Mouse (Mus musculus) thymus, adult 2 months (tissue): ENCODE data around the gene Gm38100. TPM values are rescaled to one million over a fixed set of nuclear protein-coding genes. Genes with fewer than 3 reads are reported as not detected.

Experiments
- DNase-seq: peaks from one replicate; pipeline ENCODE4 v3.0.0; 2021
- H3K27ac ChIP-seq: fragments of 200-500 bp; 2 replicates; pipeline ENCODE4 v1.5.1; 2012; ENCODE audit warnings: low read length, control low read depth; ENCODE audit not compliant: control insufficient read depth, insufficient read depth
- H3K27me3 ChIP-seq: fragments of 200-500 bp; 2 replicates; pipeline ENCODE4 v1.6.1; 2012; ENCODE audit warnings: mild to moderate bottlenecking, low read length, moderate library complexity, mixed read lengths; ENCODE audit not compliant: control insufficient read depth, insufficient read depth
- H3K36me3 ChIP-seq: fragments of 200-500 bp; 2 replicates; pipeline ENCODE4 v1.6.1; 2012; ENCODE audit warnings: mild to moderate bottlenecking, low read length, moderate library complexity; ENCODE audit not compliant: control insufficient read depth, insufficient read depth
- H3K4me1 ChIP-seq: fragments of 200-500 bp; replicated peaks from 2 replicates; pipeline ENCODE4 v1.6.1; 2012; ENCODE audit warnings: low read length; ENCODE audit not compliant: control insufficient read depth, insufficient read depth
- H3K4me3 ChIP-seq: fragments of 200-500 bp; 2 replicates; pipeline ENCODE4 v1.5.1; 2012; ENCODE audit warnings: mild to moderate bottlenecking, low read length, control low read depth, moderate library complexity; ENCODE audit not compliant: control insufficient read depth, insufficient read depth
- CTCF ChIP-seq: fragments of 200-500 bp; IDR thresholded peaks from 2 replicates; pipeline ENCODE4 v1.5.1; 2012; ENCODE audit warnings: mild to moderate bottlenecking, control low read depth, low read length, moderate library complexity, borderline replicate concordance; ENCODE audit not compliant: control insufficient read depth, poor library complexity, insufficient read depth; ENCODE audit errors: extremely low read depth
- POLR2A ChIP-seq: fragments of 200-500 bp; IDR thresholded peaks from 2 replicates; pipeline ENCODE4 v1.6.1; 2012; ENCODE audit warnings: mild to moderate bottlenecking, low read length, control low read depth, moderate library complexity; ENCODE audit not compliant: control insufficient read depth, poor library complexity, insufficient read depth; ENCODE audit errors: extremely low read depth
- WGBS: fragments of 180-500 bp; shearing (Covaris S2); methylation state at CpG from one replicate; pipeline ENCODE4 v1.1.7; 2018; 5-methylcytosine and 5-hydroxymethylcytosine counted together
- polyA plus RNA-seq: library from polyadenylated mRNA; depleted of rRNA; stranded (reverse); fragments of >200 nt; gene quantifications from 2 replicates; pipeline ENCODE4 v1.2.3, GENCODE M21; 2012; rRNA removed

The Gm38100 gene
- polyA plus RNA-seq = 0.07 TPM in 1 of 2 replicates, not detected in the other

GRCm38 (mm10) chr1:175920029-175920428, at the start of gene Gm38100:
Gm38100 (plus strand) TSS chr1:175920329.
- no peak for DNase-seq
- Histone ChIP-seq H3K36me3 (no peaks in the 10 kb centered on the region), H3K27ac (no peak within 1 kb of the TSS), H3K4me1 (no peaks in the 10 kb centered on the region), H3K4me3 (no peak within 1 kb of the TSS), H3K27me3 (no peaks in the 10 kb centered on the region)
- WGBS = 84% methylated on average over 9 of the region's 9 CpGs
- TF ChIP-seq CTCF (no peak), POLR2A (no peak)

GRCm38 (mm10) chr1:175870716-175871115, 49.4 kb upstream of the Gm38100 start:
- no peaks in the 10 kb centered on the region for H3K27me3 ChIP-seq
- TF ChIP-seq POLR2A (no peak), CTCF (no peak)
- no peak overlapping the region for H3K27ac ChIP-seq
- no peaks in the 10 kb centered on the region for H3K36me3 ChIP-seq
- H3K4me1 ChIP-seq = no peaks in the 10 kb centered on the region
- DNase-seq = no peak
- H3K4me3 ChIP-seq = no peak overlapping the region
- WGBS = 89% methylated on average over 3 of the region's 3 CpGs

GRCm38 (mm10) chr1:175872028-175872816, 47.9 kb upstream of the Gm38100 start:
- WGBS = 96% methylated on average over 6 of the region's 6 CpGs

GRCm38 (mm10) chr1:175880453-175881296, 39.5 kb upstream of the Gm38100 start, which contains the start of gene Exo1:
Exo1 (plus strand) TSS chr1:175880581.
- Histone ChIP-seq H3K27ac (peak within 1 kb of the TSS; percentile 78), H3K27me3 (no peaks in the 10 kb centered on the region), H3K36me3 (no peaks in the 10 kb centered on the region), H3K4me3 (peak within 1 kb of the TSS; percentile 89), H3K4me1 (0 out of 2 replicates have a peak, but pooled peaks cover 5% of the 10 kb centered on the region)
- peak; percentile 88 for DNase-seq
- under 1% methylated on average over 66 of the region's 66 CpGs for WGBS
- TF ChIP-seq POLR2A (no peak), CTCF (peak; percentile 37; the same call in 1 of the 2 replicates)

More at GRCm38 (mm10) chr1:175872028-175872816, 47.9 kb upstream of the Gm38100 start:
- Histone ChIP-seq H3K27ac (no peak overlapping the region), H3K4me1 (no peaks in the 10 kb centered on the region), H3K36me3 (no peaks in the 10 kb centered on the region), H3K27me3 (no peaks in the 10 kb centered on the region), H3K4me3 (no peak overlapping the region)
- no peak for DNase-seq
- no peak for TF ChIP-seq POLR2A
- TF ChIP-seq CTCF = no peak

- 94% methylated on average over 3 of the region's 3 CpGs for WGBS
- H3K27me3 ChIP-seq = no peaks in the 10 kb centered on the region
- peaks cover 9% of the 10 kb centered on the region for H3K36me3 ChIP-seq
- H3K4me1 ChIP-seq = 0 out of 2 replicates have a peak, but pooled peaks cover 5% of the 10 kb centered on the region
- DNase-seq = no peak
- no peak overlapping the region for H3K27ac ChIP-seq
- no peak overlapping the region for H3K4me3 ChIP-seq
- TF ChIP-seq POLR2A (no peak), CTCF (no peak)
Measured at GRCm38 (mm10) chr1:175883398-175883797, 36.7 kb upstream of the Gm38100 start.

- DNase-seq = no peak
- peaks cover 13% of the 10 kb centered on the region for H3K36me3 ChIP-seq
- H3K27ac ChIP-seq = no peak overlapping the region
- 96% methylated on average over 6 of the region's 6 CpGs for WGBS
- TF ChIP-seq POLR2A (no peak), CTCF (no peak)
- no peak overlapping the region for H3K4me3 ChIP-seq
- no peaks in the 10 kb centered on the region for H3K27me3 ChIP-seq
- H3K4me1 ChIP-seq = no peaks in the 10 kb centered on the region
Measured at GRCm38 (mm10) chr1:175893263-175893662, 26.9 kb upstream of the Gm38100 start.
